8 mouse cellular contexts compared by ENCODE assay signal in genomic region chr5:129586016-129586415, GRCm38 (mm10). TPM values are rescaled to one million over a fixed set of nuclear protein-coding genes. Genes with fewer than 3 reads are reported as not detected.
A peak's percentile ranks its signal among the peaks of the same experiment; 100 is the strongest.
DNase-seq lines count a peak whose midpoint lies in the region; ATAC-seq and TF ChIP-seq lines count a peak whose summit lies in the region.

No protein-coding gene starts in this region.

- peak; percentile 47 for ATAC-seq in forebrain, embryonic 15.5 days (replicated peaks)
- peak; percentile 61 for ATAC-seq in lung, postnatal 0 days

- H3K9ac ChIP-seq in forebrain, embryonic 15.5 days (replicated peaks), result peak overlapping the region; percentile 71
- no peak overlapping the region for H3K9ac ChIP-seq in lung, postnatal 0 days (replicated peaks; ENCODE audit: low read depth)

- peak overlapping the region; percentile 67 for H3K4me3 ChIP-seq in forebrain, embryonic 15.5 days
- H3K4me3 ChIP-seq in lung, postnatal 0 days (ENCODE audit: low read depth, low read length), result 0 out of 2 replicates have a peak overlapping the region, but pooled peaks have one; percentile 10

- H3K9me3 ChIP-seq in forebrain, embryonic 15.5 days, result no peaks in the 10 kb centered on the region
- no peaks in the 10 kb centered on the region for H3K9me3 ChIP-seq in lung, postnatal 0 days (ENCODE audit: low read length)

- no peaks in the 10 kb centered on the region for H3K36me3 ChIP-seq in forebrain, embryonic 15.5 days
- no peaks in the 10 kb centered on the region for H3K36me3 ChIP-seq in lung, postnatal 0 days (ENCODE audit: insufficient read depth, low read length)

- H3K27me3 ChIP-seq in forebrain, embryonic 15.5 days, result no peaks in the 10 kb centered on the region
- peaks cover 14% of the 10 kb centered on the region for H3K27me3 ChIP-seq in lung, postnatal 0 days (replicated peaks; ENCODE audit: insufficient read depth, low read length)

- TF ChIP-seq EP300 in lung, postnatal 0 days (IDR thresholded peaks at IDR 0.05), result no peak

- peak overlapping the region; percentile 34 for H3K27ac ChIP-seq in forebrain, embryonic 15.5 days (replicated peaks)
- H3K27ac ChIP-seq in lung, postnatal 0 days (ENCODE audit: low read length), result no peak overlapping the region

- WGBS in forebrain, embryonic 15.5 days, result 1% methylated on average over 17 of the region's 17 CpGs
- 2% methylated on average over 17 of the region's 17 CpGs for WGBS in lung, postnatal 0 days

- peak; percentile 95 for TF ChIP-seq CTCF in lung, postnatal 0 days (IDR thresholded peaks at IDR 0.05)

- peak overlapping the region; percentile 94 for H3K4me2 ChIP-seq in forebrain, embryonic 15.5 days (replicated peaks)
- peak overlapping the region; percentile 100 for H3K4me2 ChIP-seq in lung, postnatal 0 days (replicated peaks; ENCODE audit: low read depth, low read length)

- DNase-seq in Muller cell, postnatal 12 days (ENCODE audit: inconsistent ontology term), result peak; percentile 90
- peak; percentile 85 for DNase-seq in cerebellum, adult 11-12 months
- peak; percentile 91 for DNase-seq in heart, postnatal 4 days
- peak; percentile 74 for DNase-seq in layer of hippocampus, adult 9-11 months
- DNase-seq in lung, postnatal 0 days (ENCODE audit: low spot score), result peak; percentile 83
- peak; percentile 26 for DNase-seq in retina, adult 2 months (ENCODE audit: low read depth, low spot score)
- peak; percentile 93 for DNase-seq in thymus, postnatal 25 days

- H3K4me1 ChIP-seq in forebrain, embryonic 15.5 days, result peaks cover 45% of the 10 kb centered on the region
- H3K4me1 ChIP-seq in lung, postnatal 0 days (ENCODE audit: insufficient read depth, low read depth, low read length), result peaks cover 4% of the 10 kb centered on the region

RNA-seq across cellular contexts. Expression of gene Mmp17, which starts 2.0 kb away (rescaled TPM):
- polyA plus RNA-seq in forebrain, embryonic 15.5 days (2015; fragmentation: Nextera tagmentation; extraction: Ambion mirVana), result 17.9 and 20.2 TPM in 2 replicates
- total RNA-seq in heart, postnatal 4 days (2021), result 1 to 10 TPM; 1.0 to 1.5 TPM
- 0.31 and 0.33 TPM in 2 replicates for polyA plus RNA-seq in lung, postnatal 0 days (2015; fragmentation: Nextera tagmentation; extraction: Ambion mirVana)

Comparison
In these comparisons a context has a peak if more than half of its experiments do, and no peak if none do; other contexts are left out.
1. DNase-seq: peak in every context shown above with its lines; median percentile 93 in thymus, postnatal 25 days; 91 in heart, postnatal 4 days; 90 in Muller cell, postnatal 12 days; 85 in cerebellum, adult 11-12 months; 83 in lung, postnatal 0 days; 74 in layer of hippocampus, adult 9-11 months; 26 in retina, adult 2 months.
2. RNA of gene Mmp17, which starts 2.0 kb away (polyA plus RNA-seq): 17.9 to 20.2 TPM in forebrain, embryonic 15.5 days; 0.31 to 0.33 TPM in lung, postnatal 0 days; every median in the first group is over 10 times any median in the second.